Mouse (Mus musculus) hindbrain, embryonic 10.5 days (tissue): ENCODE results near the gene Gm45716. TPM values are rescaled to one million over a fixed set of nuclear protein-coding genes. Genes with fewer than 3 reads are reported as not detected.
"Not testable (repeated sequence)": the region's sequence is repeated elsewhere in the genome, so short reads cannot be mapped to it uniquely, and the experiment has no call there.

Source experiments
- DNase-seq: peaks from one replicate; pipeline ENCODE4 v3.0.0-alpha.2; 2017; ENCODE audit warnings: low spot score
- H3K27ac ChIP-seq: fragments of 300-500 bp; sonication (generic); 2 replicates; pipeline ENCODE4 v1.5.1; 2016; ENCODE audit warnings: mild to moderate bottlenecking, moderate library complexity
- H3K27me3 ChIP-seq: fragments of 300-500 bp; sonication (generic); 2 replicates; pipeline ENCODE4 v1.6.1; 2016; ENCODE audit warnings: mild to moderate bottlenecking; ENCODE audit not compliant: poor library complexity, insufficient read depth, severe bottlenecking
- H3K36me3 ChIP-seq: fragments of 300-500 bp; sonication (generic); 2 replicates; pipeline ENCODE4 v1.6.1; 2016; ENCODE audit warnings: mild to moderate bottlenecking, moderate library complexity
- H3K4me1 ChIP-seq: fragments of 300-500 bp; sonication (generic); replicated peaks from 2 replicates; pipeline ENCODE4 v1.6.1; 2016; ENCODE audit warnings: mild to moderate bottlenecking
- H3K4me3 ChIP-seq: fragments of 300-500 bp; sonication (generic); 2 replicates; pipeline ENCODE4 v1.5.1; 2016; ENCODE audit warnings: mild to moderate bottlenecking, moderate library complexity
- H3K9me3 ChIP-seq: fragments of 300-500 bp; sonication (generic); 2 replicates; pipeline ENCODE4 v1.6.1; 2016; ENCODE audit warnings: mild to moderate bottlenecking, moderate library complexity
- WGBS: fragments of 180-500 bp; shearing (Covaris S2); methylation state at CpG from one replicate; pipeline ENCODE4 v1.1.7; 2016; 5-methylcytosine and 5-hydroxymethylcytosine counted together
- polyA plus RNA-seq: library from polyadenylated mRNA; unstranded; fragments of >200 nt; fragmentation: Nextera tagmentation; extraction: Ambion mirVana; gene quantifications from 2 replicates; pipeline ENCODE4 v1.2.1, GENCODE M21; 2016

Gene Gm45716
- polyA plus RNA-seq, 1 experiment from 2014 or later, result 19.0 TPM

- Histone ChIP-seq H3K4me3 (no peak overlapping the region), H3K27ac (no peak overlapping the region), H3K27me3 (no peaks in the 10 kb centered on the region), H3K36me3 (peaks cover 63% of the 10 kb centered on the region), H3K4me1 (no peaks in the 10 kb centered on the region), H3K9me3 (no peaks in the 10 kb centered on the region)
- no peak for DNase-seq
- WGBS, result 85% methylated on average over 9 of the region's 9 CpGs
Observed at GRCm38 (mm10) chr11:90259826-90260225, 72.3 kb downstream of the Gm45716 start.

DNA sequence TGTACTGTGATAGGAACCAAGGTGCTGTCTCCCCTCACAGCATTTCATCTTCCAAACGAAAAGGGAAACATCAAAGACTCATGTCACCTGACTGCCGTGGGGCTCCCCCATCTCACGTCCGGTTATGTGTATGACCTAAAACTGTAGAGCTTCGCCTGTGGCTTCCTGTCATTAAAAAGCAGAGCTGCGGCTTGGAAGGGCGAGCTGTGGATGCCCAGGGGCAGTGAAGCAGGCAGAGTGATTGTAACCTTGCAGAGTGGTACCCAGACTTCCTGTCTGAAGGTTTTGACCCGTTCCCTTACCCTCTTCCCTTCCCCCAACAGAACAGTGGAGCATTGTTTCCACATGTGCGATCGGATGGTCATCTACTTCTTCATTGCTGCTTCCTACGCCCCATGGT is 76.7 kb downstream of the Gm45716 start:
- Histone ChIP-seq H3K4me3 (no peak overlapping the region), H3K36me3 (peaks cover 82% of the 10 kb centered on the region), H3K27me3 (no peaks in the 10 kb centered on the region), H3K4me1 (peaks cover 5% of the 10 kb centered on the region), H3K27ac (no peak overlapping the region), H3K9me3 (no peaks in the 10 kb centered on the region)
- 80% methylated on average over 11 of the region's 11 CpGs for WGBS
- no peak for DNase-seq

- Histone ChIP-seq H3K4me1 (peaks cover 12% of the 10 kb centered on the region), H3K27me3 (no peaks in the 10 kb centered on the region), H3K9me3 (no peaks in the 10 kb centered on the region), H3K27ac (no peak overlapping the region), H3K4me3 (no peak overlapping the region), H3K36me3 (peaks cover 75% of the 10 kb centered on the region)
- no peak for DNase-seq
- WGBS, result 93% methylated on average over 7 of the region's 7 CpGs
Observed at GRCm38 (mm10) chr11:90265581-90265980, 78.1 kb downstream of the Gm45716 start.

DNA sequence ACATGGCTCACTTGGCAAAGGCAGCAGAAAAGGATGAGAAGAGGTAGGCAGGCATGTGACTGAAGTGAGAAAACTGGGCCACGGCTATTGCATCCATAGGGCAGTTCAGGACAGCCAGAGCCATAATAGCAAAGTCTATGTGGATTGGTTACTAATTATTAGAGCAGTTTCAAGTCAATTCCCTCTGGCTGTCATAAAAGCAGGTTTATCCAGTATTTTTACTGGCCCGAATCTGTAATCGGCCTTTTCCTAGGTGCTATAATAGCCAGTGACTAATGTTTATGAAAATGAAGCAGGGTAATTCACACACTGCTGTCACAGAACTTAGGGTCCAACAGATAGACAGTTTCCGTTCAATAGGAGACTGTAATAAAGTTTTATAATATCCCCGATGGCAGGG is 81.5 kb downstream of the Gm45716 start:
- Histone ChIP-seq H3K4me1 (peaks cover 12% of the 10 kb centered on the region), H3K27ac (no peak overlapping the region), H3K4me3 (no peak overlapping the region), H3K9me3 (no peaks in the 10 kb centered on the region), H3K36me3 (peaks cover 66% of the 10 kb centered on the region), H3K27me3 (no peaks in the 10 kb centered on the region)
- WGBS, result 87% methylated on average over 5 of the region's 5 CpGs
- no peak for DNase-seq

DNA sequence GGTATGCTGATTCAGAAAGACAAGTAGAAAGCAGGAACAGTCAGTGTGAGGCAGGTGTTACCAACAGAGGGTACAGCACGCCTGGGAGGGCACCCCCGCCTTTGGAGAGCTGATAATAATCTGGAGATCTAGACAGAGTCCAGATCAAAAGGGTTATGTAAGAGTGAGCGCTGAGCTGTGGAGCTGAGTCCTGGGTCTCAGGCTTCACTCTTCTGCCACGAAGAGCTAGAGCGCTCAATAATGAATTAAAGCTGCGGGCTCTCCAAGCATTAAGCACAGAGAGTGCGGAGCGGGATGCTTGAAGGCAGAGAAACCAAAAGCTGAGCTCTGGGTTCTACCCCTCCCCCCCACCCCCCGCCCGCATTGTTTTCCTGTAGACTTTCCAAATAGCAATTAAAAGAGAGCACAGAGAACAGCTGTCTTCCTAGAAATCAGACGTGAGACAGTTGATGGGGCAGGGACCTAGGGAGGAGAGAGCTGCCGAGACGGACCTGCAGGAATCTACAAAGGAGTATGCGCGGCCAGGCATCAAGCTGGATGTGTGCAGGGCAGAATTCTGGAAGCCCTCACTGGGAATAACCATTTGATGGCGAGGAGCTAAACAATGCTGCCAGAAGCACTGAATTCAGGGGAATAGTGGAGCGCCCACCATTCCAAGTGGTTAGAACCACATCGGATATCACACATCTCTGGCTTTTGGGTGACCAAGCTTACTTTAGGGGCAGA is 82.1 kb downstream of the Gm45716 start:
- Histone ChIP-seq H3K36me3 (peaks cover 65% of the 10 kb centered on the region), H3K27me3 (no peaks in the 10 kb centered on the region), H3K4me1 (peaks cover 12% of the 10 kb centered on the region), H3K27ac (0 out of 2 replicates have a peak overlapping the region, but pooled peaks have one; percentile 23), H3K9me3 (no peaks in the 10 kb centered on the region), H3K4me3 (no peak overlapping the region)
- WGBS, result 49% methylated on average over 18 of the region's 18 CpGs
- DNase-seq, result no peak

GRCm38 (mm10) chr11:90270132-90270877 is 82.8 kb downstream of the Gm45716 start:
- DNase-seq, result no peak
- Histone ChIP-seq H3K27me3 (no peaks in the 10 kb centered on the region), H3K4me3 (no peak overlapping the region), H3K9me3 (no peaks in the 10 kb centered on the region), H3K27ac (no peak overlapping the region), H3K36me3 (peaks cover 63% of the 10 kb centered on the region), H3K4me1 (peaks cover 12% of the 10 kb centered on the region)
- WGBS, result 88% methylated on average over 11 of the region's 11 CpGs

- 73% methylated on average over 1 of the region's 1 CpGs for WGBS
- Histone ChIP-seq H3K4me1 (peaks cover 7% of the 10 kb centered on the region), H3K36me3 (peaks cover 52% of the 10 kb centered on the region), H3K9me3 (no peaks in the 10 kb centered on the region), H3K27ac (no peak overlapping the region), H3K4me3 (no peak overlapping the region), H3K27me3 (no peaks in the 10 kb centered on the region)
- DNase-seq, result no peak
Observed at GRCm38 (mm10) chr11:90274187-90274586, 86.7 kb downstream of the Gm45716 start.

DNA sequence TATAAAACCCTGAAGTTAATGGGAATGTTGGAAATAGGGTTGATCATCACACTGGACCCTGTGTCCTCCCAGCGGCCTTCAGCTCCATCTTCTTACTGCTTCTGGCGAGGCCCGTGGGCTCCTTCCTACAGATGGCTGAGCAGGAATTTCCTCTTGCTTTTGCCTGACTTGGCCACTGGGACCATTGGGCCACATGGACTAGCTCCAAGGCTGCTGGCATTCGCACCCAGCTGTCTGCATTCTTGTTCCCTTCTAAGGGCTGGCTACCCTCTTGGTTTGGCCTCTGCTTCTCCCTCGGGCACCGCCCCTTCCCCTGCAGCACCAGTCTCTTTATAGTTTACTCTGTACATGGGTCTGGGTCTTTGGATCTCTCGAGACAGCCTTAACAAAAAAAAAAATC is 88.2 kb downstream of the Gm45716 start:
- no peak overlapping the region for H3K4me3 ChIP-seq
- H3K9me3 ChIP-seq, result no peaks in the 10 kb centered on the region
- no peaks in the 10 kb centered on the region for H3K27me3 ChIP-seq
- WGBS, result 89% methylated on average over 7 of the region's 7 CpGs
- DNase-seq, result no peak
- no peaks in the 10 kb centered on the region for H3K4me1 ChIP-seq
- peaks cover 47% of the 10 kb centered on the region for H3K36me3 ChIP-seq
- no peak overlapping the region for H3K27ac ChIP-seq

- no peak for DNase-seq
- 90% methylated on average over 8 of the region's 8 CpGs for WGBS
- Histone ChIP-seq H3K4me3 (no peak overlapping the region), H3K27me3 (no peaks in the 10 kb centered on the region), H3K27ac (no peak overlapping the region), H3K9me3 (no peaks in the 10 kb centered on the region), H3K36me3 (peaks cover 42% of the 10 kb centered on the region), H3K4me1 (no peaks in the 10 kb centered on the region)
Observed at GRCm38 (mm10) chr11:90276150-90276549, 88.7 kb downstream of the Gm45716 start.

GRCm38 (mm10) chr11:90276561-90276960 is 89.1 kb downstream of the Gm45716 start:
- DNase-seq, result no peak
- no peak overlapping the region for H3K4me3 ChIP-seq
- H3K9me3 ChIP-seq, result no peaks in the 10 kb centered on the region
- no peaks in the 10 kb centered on the region for H3K27me3 ChIP-seq
- no peaks in the 10 kb centered on the region for H3K4me1 ChIP-seq
- no peak overlapping the region for H3K27ac ChIP-seq
- peaks cover 38% of the 10 kb centered on the region for H3K36me3 ChIP-seq
- WGBS, result 93% methylated on average over 12 of the region's 12 CpGs

DNA sequence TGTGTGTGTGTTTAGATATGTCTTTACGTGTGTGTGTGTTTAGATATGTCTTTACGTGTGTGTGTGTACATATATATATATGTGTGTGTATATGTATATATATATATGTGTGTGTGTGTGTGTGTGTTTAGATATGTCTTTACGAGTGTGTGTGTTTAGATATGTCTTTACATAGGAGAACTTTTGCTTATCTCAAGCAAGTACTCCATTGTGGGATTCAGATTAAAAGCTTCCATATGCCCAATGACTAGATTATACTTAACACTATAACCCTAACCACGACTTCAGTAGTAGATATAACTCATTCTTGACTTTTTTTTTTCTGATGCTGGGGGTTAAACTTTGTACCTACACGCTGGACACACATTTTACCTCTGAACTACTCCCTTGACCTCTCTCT is 92.6 kb downstream of the Gm45716 start:
- Histone ChIP-seq H3K27ac (no peak overlapping the region), H3K36me3 (peaks cover 17% of the 10 kb centered on the region), H3K4me1 (no peaks in the 10 kb centered on the region), H3K4me3 (no peak overlapping the region), H3K27me3 (no peaks in the 10 kb centered on the region), H3K9me3 (no peaks in the 10 kb centered on the region)
- WGBS, result 91% methylated on average over 5 of the region's 5 CpGs
- no peak for DNase-seq

DNA sequence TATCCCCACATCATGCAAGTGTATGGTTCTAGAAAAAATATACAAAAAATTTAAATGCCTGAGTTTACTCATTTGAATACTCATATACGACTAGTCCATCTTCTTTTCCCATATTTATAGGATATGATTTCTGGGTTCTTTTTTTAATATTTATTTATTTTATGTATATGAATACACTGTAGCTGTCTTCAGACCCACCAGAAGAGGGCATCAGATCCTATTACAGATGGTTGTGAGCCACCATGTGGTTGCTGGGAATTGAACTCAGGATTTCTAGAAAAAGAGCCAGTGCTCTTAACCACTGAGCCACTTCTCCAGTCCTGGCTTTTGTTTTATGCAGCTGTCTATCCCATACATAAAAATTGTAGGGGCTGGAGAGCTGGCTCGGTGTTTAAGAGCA is 94.5 kb downstream of the Gm45716 start:
- not testable (repeated sequence) for DNase-seq, H3K4me1 ChIP-seq, H3K27me3 ChIP-seq, H3K27ac ChIP-seq, H3K9me3 ChIP-seq, H3K4me3 ChIP-seq, H3K36me3 ChIP-seq
- WGBS, result 92% methylated on average over 2 of the region's 2 CpGs

DNA sequence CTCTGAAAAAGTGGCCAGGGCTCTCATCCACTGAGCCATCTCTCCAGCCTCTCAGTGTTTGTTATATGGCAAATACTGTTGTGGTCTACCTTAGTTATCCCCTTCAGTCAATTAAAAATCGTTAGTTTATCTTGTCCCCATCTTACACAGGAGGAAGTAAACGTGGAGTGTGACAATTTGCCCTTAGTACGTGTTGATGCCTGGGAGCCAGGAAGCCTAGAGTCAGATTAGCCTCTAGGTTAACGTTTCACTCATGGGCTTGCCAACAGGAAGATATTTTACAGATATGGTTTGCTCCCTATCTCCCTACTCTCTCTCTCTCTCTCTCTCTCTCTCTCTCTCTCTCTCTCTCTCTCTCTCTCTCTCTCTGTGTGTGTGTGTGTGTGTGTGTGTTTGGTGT is 95.7 kb downstream of the Gm45716 start:
- Histone ChIP-seq H3K27ac (no peak overlapping the region), H3K27me3 (no peaks in the 10 kb centered on the region), H3K4me3 (no peak overlapping the region), H3K4me1 (no peaks in the 10 kb centered on the region), H3K9me3 (no peaks in the 10 kb centered on the region), H3K36me3 (no peaks in the 10 kb centered on the region)
- DNase-seq, result no peak
- WGBS, result 83% methylated on average over 4 of the region's 4 CpGs
